Mouse (Mus musculus): ENCODE results near the gene Ctnna2. TPM values are rescaled to one million over a fixed set of nuclear protein-coding genes. Genes with fewer than 3 reads are reported as not detected.

The Ctnna2 gene
- not detected for total RNA-seq (2023)

DNA sequence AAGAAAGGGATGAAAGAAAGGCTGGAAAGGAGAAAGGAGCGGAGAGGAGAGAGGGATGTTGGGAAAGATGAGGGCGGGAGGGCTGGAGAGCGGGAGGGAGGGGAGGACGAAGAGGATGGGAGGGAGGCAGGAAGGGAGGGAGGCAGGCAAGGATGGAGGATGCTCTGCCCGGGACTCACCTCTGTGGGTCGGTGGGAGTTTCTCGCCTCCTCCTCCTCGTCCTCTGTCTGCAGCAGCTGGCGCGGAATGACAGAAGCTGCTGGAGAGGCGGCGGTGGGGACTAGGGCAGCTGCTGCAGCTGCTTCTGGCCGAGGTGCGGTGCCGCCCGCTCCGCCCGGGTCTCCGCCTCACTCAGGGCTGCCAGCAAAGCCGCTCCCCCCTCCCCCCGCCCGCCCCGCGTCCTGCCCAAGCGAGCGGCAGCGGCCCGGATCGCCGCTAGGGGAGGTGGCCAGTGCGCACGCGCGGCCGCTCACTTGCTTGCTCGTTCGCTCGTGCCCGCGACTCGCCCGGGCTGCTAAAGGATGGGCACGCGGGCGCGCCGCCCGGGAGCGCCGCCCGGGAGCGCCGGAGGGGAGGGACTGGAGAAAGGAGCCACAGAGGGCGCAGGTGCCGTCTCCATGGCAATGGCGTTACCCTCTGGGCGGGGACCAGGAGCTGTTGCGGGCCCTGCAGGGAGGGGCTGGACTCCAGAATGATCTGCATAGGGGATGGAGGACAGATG, at the start of gene Ctnna2:
TSS of gene Ctnna2 (minus strand) at position 459 of the 721 bp plus-strand sequence.

DNA sequence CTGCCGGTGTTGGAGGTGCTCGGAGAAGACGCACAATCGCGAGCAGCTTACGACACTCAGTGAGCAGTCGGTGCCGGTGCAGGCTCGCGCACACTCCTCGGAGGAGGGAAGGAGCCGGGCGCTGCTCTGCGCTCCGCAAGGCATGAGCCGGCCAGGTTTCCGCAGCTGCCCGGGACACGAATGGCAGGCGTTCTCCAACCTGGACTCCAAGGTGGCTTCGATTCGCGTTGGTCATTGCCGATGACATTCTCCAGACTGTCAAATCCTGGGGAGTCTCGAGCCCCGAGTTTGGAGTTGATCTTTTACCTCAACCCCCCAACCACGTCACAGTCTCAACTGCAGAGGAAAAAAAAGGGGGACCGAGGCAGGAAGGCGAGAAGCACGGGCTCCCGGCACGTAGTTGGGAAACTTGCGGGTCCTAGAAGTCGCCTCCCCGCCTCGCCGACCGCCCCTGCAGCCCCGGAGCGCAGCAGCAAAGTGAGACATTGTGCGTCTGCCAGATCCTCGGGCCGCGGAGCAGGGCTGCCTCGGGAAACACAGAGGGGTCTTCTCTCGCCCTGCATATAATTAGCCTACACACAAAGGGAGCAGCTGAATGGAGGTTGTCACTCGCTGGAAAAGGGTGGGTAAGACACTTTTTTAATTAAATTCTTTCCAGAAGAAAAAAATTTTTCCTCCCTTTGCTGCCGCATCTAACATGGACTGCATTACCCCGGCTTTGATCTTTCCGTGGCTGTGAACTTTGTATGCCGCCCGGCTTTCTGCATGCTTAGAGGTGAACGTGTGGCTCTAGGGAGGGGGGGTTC, 736.7 kb downstream of the Ctnna2 start, which contains the start of gene Lrrtm1:
TSS of gene Lrrtm1 (plus strand) at position 89 of the 806 bp plus-strand sequence.

